Mouse (Mus musculus) thymus, postnatal 25 days (tissue): ENCODE results near the gene Ntng1.

ENCODE experiments used
- DNase-seq: peaks from one replicate; pipeline ENCODE4 v3.0.0; 2022

The Ntng1 gene

DNA sequence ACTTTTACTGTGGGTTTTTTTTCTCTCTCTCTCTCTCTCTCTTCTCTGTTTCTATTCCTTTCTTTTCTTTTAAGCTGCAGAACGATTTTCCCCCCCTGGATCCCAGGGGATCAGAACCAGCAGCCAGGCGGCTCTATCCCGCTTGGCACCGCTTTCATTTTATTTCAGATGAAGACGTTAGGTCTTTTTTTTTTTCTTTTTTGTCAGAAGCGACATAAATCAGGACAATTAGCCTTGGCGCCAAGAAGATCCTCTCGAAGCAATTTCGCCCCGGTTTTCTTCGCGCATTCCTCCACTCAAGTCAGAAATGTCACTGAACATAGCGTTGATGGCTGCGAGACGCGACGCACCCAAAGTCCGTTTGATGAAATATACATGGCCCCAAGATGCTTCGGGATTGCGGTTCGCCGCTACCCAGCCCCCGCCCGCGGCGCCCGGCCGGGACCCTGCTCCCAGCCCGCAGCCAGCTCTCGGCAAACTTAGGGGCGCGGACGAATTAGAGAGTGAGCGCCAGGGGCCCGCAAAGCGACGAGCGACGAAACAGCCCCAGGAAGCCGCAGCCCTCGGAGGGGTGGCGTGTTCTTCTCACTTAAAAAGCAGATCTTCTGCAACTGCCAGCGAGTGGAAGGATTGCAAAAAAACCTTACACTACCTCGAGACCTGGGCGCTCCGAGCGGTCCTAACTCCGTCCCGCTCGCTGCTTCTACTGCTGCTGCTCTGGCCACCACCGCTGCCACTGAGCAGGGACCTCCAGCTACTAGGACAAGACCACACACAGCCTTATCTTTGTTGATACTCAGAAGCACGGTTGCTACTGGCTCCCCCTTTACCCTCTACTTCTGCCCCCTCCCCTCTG is at the start of gene Ntng1:
Gene Ntng1, minus strand, starts transcription at position 806 of the 856 bp plus-strand sequence.
- DNase-seq, result no peak

DNA sequence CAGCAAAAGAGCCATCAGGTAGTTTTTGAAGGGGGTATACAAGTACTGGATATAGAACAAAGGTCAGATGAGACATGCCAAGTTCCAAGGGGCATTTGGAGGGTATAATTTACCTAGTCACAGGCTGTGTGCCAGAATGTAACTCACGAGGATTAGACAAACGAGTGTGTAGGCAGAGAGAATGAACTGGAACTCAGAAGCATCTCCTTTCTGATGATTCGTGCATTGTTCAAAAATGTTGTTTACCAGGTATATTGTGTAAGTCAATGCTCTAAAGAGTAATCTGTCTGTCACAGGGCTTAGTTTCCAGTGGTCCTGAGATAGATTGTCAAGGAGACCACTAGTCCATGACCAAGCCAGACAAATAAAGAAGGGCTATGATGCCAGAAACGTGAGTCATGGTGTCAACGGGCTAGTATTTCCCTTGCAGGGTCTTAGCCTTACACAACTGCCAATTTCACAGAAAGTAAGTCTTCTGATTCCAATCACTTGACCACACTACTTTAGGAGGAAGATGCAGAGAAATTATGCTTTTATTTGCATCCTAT is 43.7 kb upstream of the Ntng1 start:
- no peak for DNase-seq

DNA sequence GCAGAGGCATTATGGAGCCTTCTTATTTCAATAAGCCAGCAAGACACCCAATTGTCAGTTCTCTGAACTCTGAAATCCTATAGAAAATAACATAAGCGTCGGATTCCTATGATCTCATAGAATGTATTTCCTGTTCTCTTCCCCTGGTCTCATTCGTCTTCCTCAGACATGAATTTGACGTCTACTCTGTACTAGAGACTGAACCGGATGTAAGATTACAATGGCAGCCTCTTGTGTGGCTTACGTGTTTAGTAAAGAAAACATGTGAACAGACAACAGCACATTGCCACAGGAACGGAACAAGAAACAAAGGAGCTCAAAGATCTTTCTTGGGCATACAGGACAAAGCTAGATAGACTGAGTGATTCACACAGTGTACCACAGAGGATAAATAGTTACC is 5.3 kb upstream of the Ntng1 start:
- no peak for DNase-seq

DNA sequence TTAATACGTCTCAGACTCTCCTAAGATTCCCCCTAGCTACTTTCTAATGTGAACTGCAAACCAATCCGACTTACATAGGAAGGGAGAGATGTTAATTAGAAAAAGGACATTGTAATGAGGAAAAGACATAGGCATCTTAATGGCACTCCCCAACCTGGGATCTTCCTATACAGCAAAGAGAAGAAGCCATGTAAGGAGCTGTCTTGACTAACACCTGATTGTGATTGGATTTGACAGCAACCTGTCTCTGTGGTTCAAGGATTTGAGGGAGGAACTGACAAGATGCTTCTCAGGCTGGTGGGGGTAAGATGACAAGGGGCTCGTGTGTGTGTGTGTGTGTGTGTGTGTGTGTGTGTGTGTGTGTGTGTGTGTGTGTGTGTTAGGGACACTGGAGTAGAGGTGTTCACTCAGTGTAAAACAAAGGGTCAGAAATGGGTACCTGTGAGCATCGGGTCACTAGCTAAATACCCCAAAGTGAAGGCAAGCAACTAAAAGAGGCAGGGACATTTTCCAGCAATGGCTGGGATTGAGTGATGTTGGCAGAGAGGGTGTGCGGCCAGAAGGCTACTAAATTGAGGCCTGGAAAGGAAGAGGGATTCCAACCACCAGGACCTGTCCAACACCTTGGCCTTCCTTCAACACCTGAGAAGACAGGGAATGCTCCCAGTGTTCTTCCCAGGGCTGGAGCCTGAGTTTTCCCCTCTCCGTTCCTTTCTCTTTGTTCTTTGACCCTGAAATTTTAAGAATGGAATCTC is 667 bp upstream of the Ntng1 start:
- DNase-seq, result no peak

DNA sequence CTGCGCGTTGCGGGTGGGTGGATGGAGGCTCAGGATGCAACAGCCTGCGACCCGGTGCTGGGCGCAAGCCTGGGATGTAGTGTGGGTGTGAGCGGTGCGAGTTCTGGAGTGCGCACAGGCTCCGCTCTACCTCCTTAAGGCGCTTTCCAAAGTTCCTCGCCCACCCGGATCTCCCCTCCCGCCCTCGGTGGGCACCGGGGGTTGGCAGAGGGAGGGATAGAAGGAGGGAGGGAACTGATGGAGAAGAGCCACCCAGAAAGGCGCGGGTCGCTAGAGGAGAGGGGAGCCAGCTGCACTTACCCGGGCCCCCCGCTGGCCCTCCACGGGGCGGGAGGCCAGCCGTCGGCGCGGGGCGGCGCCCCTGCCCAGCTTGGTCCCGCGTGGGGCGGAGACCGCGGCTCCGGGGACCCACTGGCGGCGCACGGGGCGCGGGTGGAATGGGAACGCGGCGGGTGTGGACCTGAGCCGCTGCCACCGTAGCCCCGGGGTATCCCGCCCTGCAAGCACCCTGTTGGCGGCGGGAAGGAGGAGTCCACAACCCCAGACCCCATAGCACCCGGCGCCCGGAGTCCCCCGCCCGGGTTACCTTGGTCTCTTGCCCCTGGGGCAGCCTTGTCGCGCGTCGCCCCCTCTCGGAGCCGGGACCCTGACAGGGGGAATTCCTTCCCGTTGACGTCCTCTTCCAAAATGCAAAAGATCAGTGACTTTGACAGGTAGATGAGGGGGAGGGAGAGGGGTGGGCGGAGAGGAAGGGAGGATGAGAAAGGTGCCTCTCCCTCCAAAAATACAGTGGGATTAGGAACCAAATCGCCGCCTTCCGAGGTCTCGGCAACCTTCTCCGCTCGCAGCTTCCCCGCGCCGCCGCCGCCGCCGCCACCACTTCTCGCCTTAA is 1.3 kb downstream of the Ntng1 start:
- DNase-seq, result no peak

DNA sequence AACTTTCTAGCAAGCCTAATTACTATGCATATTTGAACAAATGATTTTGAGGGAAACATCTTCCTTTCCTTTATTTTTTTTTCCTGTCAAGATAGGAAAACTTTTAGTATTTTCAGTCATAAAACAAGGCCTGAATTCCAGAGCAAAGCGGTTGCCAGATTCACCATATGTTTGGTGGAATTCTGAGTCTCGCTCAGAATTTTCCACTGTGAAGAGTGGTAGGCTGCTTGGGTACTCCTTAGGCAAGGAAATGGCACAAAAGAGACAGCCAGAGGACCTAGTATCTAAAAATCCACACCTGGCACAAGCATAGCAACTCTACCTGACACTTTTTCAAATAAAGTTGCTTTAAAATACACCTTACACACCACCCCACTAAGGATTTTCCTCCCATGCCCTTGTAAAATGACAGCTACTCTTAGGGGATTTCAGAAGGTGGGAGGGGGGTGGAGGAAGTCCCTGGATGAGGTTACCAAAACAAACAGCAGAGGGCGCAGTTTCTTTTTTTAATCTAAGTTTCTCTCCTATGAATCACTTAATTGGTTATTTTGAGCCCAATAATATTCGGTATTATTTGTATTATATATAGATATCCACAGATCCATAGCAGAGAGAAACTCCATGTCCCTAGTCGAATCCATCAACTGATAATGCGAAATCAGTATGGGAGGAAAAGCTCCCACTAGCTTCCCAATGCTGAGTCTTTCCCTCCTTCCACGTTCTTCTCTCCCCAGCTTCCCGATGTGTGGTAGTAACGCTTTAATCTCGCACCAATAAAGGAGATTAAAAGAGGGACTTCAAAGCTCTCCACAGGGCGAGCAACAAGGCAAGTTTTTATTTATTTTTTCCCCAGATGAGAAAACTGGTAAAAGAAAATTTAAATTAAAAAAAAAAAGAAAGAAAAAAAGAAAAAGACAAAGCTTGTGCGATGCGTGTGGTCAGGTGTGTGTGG is 2.2 kb downstream of the Ntng1 start:
- no peak for DNase-seq

DNA sequence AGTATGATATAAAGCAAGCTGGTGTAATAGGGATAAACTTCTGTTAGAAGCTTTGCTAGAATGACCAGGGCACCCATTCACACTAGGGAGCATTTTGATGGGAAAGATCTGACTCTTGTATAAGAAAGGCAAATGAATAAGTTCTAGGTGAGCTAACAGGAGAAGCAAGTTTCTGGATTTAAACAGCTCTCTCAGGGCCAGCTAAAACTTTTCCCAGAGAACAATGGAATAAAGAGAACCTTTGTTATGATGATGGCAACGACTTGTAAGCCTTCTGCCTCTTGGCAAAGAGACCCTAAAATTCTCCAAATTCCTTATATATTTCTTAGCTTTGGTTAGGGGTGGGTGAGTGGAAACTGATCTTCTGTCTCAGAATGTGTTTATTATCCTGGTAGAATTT is 7.7 kb downstream of the Ntng1 start:
- DNase-seq, result no peak

DNA sequence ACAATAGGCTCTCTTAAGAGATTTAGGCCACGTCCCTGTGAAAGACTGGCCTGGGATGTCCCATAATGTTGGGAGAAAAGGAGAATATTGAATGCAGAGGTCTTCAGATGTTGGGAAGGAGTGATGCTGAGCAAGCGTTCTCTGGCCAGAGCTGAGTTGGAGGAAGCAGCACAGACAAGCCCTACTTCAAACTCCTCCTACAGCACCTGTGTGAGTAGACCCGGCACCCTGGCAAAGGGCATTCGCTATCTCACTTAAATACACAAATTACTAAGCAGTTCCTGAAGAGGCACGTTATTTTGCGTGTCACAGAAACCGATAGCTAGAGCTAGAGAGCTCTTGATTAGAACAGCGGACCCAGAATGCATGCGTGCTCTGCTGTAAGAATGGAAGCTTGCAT is 10.7 kb downstream of the Ntng1 start:
- DNase-seq, result no peak

DNA sequence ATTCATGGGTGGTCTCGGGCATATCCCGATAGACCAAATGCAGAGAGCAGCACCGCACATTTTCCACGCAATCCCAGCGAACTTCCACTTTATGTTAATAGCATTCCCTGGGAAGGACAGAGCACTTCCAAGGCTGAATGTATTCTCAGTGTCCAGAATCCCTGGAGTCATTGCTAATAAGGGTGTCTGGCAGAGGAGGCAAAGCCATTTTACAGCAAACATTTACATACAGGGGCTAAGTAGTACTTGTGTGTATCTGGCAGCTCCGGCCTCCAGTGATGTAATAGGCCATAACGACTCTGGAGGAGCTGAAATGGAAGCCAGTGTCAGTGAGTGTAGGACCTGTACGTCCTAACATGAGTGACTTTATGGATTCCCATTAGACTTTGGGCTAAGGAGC is 11.5 kb downstream of the Ntng1 start:
- no peak for DNase-seq

DNA sequence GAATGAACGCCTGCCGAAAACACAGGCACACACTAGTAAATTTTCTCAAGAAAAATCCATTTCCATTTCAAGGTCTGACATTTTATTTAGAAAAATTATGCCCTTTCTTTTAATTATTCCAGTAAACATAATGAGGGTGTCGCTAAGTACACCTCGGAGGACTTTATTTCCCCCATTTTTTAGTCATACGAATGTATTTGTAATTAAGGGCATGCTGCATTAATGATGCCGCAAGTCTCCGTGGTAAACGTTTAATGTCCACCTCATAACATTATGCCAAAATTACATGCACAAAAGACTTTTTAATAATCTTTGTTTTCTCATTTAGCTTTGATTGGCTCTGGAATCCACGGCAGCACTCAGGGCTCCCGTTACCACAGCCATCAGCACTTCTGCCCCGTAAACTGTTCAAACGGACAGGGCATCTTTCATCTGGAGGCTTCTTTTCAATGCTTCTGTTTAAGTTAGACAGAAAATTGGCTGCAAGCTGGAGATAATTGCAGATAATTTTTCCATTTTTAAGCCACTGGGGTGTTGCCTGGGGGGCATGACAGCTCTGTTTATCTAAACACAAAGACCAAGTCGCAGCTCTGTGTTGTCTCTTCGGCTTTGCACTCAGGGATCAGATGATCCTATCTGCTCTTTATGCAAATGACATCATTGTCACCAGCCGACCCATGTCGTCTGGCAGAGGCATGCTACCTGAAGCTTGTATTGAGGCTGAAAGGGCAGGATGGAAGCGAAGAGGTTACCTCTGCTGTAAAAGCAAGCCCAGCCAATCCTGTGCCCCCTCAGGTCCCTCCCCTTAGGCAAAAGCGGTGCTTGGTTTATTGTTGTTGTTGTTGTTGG is 12.5 kb downstream of the Ntng1 start:
- no peak for DNase-seq

DNA sequence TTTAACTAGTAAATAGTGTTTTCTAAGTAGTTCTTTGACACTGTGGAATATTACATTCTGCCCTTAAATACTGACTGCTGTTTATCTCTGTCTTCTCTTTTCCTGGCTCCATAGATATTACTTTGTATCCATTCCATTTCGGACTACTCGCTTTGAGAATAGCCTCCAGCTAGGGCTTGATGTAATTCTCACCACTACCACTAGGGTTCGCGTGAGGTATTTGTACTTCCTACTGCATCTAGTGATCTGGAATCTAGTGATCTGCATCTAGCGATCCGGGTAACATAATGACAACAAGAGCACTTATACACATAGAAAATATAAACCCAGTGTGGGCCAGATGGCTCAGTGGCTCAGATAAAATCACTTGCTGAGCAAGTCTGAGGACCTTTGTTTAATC is 14.2 kb downstream of the Ntng1 start:
- no peak for DNase-seq

DNA sequence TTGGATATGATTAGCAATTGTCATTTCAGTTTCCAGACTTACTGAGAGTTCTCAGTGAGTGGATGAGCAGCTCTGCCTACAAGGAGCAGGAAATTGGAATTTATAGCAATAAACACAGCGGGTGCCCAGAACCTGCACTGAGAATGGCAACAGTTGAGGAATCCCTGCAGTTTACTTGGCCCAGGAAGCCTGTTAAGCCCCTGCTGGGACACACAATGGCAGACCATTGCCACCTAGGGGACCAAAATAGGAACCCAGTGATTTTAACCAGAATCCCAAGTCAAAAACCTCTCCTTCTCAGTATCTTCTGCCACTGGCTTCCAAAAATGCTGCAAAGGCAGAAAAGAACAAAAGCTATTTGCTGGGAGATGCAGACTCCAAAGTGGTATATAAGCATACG is 37.8 kb downstream of the Ntng1 start:
- no peak for DNase-seq

DNA sequence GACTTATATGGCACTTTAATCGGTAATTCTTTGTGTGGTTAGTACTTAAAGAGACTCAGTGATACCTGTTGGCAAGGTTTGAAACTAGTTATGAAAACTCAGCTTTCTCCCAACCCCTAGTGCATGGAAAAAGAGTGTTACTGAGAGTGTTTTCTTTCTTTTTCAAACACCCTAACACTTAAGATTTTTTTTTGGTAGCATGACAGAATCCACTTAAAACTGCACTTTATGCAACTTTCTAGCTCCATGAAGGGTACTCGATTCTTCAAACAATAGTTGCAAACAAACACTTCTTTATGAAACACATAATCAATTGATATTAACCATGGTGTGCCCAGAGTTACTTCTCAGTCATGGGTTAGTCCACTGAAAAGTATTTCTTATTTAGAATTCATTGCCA is 49.4 kb downstream of the Ntng1 start:
- no peak for DNase-seq

DNA sequence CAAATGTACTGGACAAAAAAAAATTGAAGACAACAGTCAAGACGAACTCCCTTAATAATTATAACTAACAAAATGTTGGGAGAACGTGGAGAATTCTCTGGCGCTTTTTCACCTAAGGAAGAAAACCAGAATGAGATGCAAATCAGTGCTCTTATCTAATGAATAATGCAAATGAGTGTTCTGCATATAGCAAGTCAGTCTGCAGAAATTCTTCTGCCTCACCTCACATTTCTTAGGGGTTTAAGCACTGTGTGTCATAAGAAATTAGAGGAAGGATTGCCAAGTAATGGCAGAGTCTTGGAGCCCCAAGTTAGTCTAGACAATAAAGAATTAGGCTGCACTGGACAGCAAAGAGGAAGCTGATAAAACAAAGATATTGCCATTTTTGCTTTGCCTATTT is 49.8 kb downstream of the Ntng1 start:
- DNase-seq, result no peak

DNA sequence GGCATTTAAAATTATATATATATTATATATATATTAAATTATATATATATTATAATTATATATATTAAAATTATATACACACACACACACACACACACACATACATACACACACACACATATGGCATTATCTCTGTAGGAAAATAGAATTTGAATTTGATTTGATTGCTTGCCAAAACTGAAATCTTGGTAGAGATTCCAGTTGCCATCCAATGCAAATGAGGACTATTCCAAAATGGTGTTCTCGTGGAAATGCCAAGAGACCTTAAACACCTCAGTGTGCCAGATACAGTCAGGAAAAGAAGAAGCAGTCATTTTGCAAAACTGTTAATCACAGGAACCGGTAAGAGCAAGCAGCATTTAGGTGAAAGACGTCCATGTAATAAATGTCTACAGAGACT is 51.3 kb downstream of the Ntng1 start:
- DNase-seq, result no peak

DNA sequence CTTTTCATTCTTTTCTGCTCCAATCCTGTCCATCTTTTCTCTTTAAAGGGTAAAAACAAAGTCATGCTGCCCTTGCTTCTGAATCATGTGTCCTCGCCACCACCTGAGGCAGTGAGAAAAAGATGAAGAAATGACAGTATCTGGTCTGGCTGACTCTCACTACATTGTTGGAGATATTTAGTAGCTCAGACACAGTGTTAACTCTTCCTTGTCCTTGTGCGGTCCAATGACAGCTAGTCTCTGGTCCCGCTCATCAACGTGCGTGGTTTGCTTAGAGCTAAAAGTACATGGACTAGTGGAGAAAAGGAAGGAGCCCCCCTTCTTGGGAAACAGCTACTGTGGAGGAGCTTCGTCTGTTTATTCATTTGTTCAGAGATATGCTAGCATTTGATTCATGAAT is 56.6 kb downstream of the Ntng1 start:
- no peak for DNase-seq

DNA sequence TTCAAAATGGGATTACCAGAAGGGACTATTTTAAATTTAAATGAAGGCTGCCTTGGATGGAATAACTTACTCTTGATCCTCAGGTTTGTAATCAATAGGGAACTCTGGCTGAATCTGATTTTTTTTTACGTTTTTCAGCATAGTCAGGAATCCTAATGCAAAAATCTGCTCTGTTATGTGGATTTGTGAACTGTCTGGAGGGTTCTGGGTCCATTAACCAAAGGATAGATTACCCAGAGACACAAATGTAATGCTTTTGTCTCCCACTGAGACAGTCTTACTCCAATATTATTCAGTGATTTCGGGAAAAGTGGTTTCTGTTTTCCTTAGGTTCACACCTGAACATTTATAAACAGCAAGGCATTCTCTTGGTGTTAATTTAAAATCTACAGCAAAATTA is 58.5 kb downstream of the Ntng1 start:
- DNase-seq, result no peak

DNA sequence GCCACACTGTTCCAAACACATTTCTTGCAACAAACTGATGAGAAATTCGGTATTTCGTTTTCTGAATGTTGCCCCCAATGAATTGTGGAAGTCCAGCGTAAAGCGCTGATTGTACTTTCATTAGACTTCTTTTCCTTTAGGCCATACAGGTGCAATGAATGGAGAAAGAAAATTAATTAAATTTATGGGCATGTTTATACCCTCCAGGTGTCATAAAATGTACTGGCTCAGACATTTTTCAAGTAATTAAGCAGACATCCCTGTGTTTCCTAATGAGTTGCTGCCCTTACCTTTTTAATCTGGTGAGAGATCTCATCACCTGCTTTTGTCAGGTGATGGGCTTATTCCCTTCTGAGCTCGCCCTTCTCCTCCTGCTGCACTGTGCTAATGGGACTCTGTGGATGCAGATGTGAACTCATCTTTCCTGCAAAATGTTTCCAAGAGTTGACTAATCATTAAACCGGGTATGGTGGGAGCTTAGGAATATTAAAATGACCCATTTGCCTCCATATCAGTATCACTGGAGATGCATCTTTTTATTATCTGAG is 79.0 kb downstream of the Ntng1 start:
- no peak for DNase-seq

DNA sequence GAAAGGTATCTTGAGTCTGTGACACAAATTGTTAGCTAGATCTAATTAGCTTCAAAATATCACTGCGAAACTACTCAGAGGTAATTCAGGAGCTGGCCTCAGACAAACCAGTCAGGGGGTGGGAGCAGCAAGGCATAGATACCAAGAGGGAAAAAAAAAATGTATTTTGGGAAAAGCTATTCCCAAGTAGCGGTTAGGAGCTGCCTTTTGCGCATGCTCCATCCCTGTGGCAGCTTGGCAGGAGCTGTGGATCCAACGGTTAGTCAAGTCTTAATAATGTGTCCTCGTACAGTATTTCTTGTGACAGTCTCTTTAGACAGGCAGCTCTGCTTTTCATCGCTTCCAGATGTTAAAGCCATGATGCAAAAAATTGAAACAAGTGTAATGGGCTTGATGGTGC is 87.9 kb downstream of the Ntng1 start:
- DNase-seq, result no peak

DNA sequence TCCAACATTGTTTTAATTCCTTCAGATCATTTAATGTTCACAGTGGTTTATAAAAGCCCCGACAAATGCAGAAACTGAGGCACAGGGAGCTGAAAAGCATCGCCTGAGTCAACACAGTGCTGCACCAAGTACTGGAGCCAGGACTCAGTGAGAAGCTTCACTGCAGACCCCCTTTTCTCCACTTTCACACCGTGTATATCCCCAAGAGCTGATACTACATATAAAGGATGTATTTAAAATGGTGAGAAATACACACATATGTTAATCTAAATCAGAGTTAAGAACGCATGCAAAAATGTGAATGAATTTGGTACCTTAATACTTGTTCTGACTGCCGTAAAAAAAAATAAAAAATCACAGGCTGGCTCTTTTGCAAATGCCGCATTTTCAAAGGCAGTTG is 88.4 kb downstream of the Ntng1 start:
- DNase-seq, result no peak

DNA sequence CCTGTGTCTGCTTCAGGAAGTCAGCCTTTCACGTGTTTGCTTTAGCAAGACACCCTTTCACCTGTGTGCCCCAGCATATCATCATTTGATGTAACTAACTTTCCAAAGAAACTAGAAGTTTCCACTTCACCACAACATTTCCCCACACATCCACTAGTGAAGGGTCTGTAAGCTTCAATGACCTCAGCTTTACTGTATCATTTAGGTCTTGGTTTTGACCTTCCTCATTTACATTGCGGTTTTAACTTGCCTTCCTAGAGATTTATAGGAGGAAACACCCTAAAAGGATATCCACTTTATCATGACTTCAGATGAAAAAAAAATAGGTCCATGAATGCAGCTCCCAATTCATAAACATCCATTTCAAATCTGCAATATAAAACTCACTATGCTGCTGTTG is 89.7 kb downstream of the Ntng1 start:
- no peak for DNase-seq
